Mouse (Mus musculus): Measurements from ENCODE around the gene Chml.

Gene Chml

DNA sequence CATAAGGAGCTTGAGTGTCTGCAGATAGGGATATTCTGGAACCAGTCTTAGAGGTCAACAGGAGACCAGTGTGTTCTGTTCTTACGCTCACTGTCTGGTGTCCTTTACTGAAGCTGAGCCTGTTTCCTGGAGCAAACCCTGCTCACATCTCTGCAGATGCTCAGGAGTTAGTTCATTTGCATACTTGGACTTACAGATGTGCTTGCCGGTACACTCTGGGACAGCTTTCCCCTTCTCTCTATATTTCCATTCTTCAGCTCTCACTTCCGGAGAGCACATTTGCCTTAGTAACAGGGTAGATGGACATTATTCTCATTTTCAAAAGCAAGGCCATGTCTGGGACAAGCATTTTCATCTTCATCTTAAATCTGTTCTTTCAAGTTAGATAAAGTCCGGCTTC lies 44.1 kb downstream of the Chml start:
- no peak for DNase-seq (ENCODE audit: low spot score in 2 of 2)

DNA sequence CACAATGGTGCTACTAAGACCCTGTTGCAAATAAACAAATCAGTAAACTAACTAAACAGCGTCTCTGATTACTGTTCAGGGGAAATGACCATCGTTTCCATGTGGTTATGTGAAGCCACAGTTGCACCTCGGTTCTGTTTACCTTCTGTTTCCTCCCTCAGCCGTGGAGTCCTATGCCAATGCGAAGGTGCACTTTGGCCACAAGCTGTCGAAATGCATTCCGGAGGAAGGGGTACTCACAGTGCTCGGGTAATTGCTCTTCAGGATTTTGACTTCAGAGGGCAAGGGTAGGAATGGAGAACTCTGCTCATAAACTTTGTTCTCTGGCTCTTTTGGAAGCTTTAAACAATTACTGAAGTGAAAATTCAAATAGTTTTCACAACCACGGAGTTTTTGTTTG lies 45.7 kb downstream of the Chml start:
- no peak for DNase-seq (ENCODE audit: low spot score in 2 of 2)

DNA sequence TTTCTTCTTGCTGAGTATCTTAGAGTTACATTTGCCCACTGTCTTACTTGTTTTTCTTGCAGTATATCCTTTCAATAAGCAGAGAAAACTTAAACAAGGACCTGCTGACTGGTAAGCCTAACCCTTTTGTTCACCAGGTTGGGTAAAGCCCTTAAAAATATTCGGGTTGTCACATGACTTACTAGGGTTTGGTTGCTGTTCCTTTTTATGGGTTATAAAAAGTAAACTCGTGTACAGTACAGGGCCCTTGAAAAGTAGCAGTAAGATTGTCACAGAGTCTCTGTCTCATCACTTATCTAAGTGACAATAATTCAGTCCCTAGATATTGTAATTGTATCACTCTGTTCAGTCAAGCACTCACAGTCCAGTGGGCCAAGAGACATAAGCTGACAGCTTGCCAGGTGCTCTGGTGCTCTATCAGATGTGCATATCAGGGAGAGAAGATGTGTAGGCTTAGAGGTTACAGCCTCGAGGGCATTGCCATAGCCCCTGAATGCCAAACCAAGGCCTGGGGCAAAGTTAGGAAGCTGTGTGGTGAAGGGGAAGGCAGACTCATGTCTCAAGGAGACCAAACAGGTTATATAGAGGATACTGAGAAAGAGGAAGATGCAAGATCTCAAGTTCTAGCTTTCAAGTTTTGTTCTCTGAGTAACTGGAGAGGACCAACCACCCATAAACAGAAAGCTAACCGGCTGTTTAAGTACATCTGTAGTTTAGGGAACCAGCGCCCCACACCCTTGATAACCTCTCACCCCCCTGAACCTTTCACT lies 49.0 kb downstream of the Chml start:
- no peak for DNase-seq (ENCODE audit: low spot score in 2 of 2)

DNA sequence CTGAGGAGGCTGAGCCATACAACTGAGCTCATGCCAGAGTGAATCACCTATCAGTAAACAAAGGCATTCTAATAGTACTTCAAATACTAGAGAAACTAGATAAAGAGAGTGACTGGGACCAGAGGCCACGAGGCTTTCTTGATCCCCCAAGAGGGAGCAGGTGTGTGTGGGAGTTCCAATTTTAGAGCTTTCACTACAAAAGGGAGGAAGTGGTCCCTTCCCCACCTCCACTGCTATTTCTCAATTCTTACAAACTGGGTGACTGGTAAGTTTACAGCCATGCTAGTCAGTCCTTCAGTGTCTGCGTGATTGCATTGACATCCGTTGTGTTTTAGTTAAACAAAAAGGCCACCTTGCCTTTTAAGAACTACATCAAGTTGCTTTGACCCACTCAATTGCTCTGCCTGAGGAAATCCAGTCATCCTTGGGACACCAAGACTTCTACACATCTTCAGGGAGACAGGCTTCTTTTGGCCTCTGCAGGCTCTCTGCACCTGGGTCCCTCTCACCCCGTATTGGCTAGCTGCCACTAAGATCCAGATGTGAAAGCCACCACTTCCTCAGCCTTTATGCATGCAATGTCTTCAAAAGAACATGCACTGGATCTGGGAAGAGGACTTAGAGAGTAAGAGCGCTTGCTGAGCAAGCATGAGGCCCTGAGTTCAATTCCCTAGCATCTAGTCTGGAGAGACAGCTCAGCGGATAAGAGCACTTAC lies 52.1 kb downstream of the Chml start:
- DNase-seq (ENCODE audit: low spot score in 2 of 2), result no peak

DNA sequence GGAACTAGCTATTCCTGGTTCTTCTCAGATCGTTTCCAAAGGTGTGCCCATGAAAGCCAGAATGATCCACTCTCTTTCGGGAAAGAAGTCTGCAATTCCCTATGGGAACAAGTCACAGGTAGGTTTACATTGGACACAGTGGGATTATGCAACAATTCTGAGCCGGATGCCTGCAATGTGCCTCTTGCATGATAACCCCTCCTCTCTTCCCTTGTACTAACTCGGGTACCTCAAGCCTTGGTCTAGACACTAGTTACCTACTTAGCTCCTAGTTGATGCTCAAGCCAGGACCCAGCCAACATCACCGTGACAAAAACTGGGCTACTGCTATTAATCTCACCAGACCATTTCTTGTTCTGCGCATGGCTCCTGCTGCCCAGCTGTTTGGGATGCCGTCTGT lies 53.6 kb downstream of the Chml start:
- DNase-seq (ENCODE audit: low spot score in 2 of 2), result no peak

DNA sequence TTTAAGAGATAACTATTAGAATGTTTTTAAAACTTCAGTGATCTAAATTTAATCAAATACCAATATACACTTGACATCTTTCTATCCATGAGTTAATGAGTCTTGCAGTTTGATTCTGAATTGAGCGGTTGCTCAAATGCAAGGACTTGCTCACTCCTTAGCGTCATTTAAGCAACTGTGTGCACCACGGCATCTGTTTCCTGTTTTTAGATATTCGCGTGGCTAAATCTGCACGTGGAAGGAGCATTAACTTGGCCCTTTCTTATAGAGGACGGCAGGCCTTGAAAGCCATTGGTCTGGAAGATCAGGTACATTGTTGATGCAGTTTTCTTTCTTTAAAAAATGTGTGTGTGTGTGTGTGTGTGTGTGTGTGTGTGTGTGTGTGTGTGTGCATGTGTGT lies 55.0 kb downstream of the Chml start:
- DNase-seq (ENCODE audit: low spot score in 2 of 2), result no peak

DNA sequence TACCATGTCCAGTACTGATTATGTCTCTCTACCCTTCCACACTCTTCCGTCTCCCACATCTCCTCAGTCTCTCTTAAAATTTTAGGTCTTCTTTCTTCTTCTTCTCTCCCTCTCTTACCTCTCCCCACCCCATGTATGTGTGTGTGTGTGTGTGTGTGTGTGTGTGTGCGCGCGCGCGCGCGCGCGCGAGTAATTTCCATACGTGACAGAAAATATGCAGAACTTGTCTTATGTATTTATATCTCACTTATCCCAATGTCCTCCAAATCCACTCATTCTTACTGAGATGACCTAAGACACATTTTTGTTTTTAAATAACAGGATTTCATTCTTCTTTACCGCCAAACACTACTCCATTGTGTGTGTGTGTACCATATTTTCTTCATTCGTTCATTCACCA lies 60.2 kb downstream of the Chml start:
- no peak for DNase-seq (ENCODE audit: low spot score in 2 of 2)
